ENCODE assay signal across 10 mouse cellular contexts in genomic region chr19:56535765-56536164, GRCm38 (mm10).
"Had no signal": no experiment of that assay in that cellular context is flagged by ENCODE, and none has a peak within 500 bp of the region (broad histone marks: within the 10 kb centered on the region; RNA-seq: fewer than 3 reads in every experiment).

No protein-coding gene starts in this region.

- H3K4me2 ChIP-seq: limb, embryonic 15.5 days; midbrain, embryonic 11.5 days; midbrain, embryonic 15.5 days; neural tube, embryonic 13.5 days had no signal

- H3K27me3 ChIP-seq: limb, embryonic 15.5 days; megakaryocyte, embryonic 14.5 days; midbrain, embryonic 15.5 days; neural tube, embryonic 13.5 days had no signal

- H3K4me3 ChIP-seq: limb, embryonic 15.5 days; megakaryocyte, embryonic 14.5 days; midbrain, embryonic 15.5 days; neural tube, embryonic 13.5 days had no signal

- DNase-seq: kidney, adult 8-10 months; kidney, postnatal 36 days; layer of hippocampus, adult 9-11 months; layer of hippocampus, postnatal 36 days; thymus, postnatal 36 days had no signal

- ATAC-seq: midbrain, embryonic 15.5 days had no signal

- H3K36me3 ChIP-seq: midbrain, embryonic 15.5 days had no signal

- H3K9ac ChIP-seq: limb, embryonic 15.5 days; midbrain, embryonic 15.5 days; neural tube, embryonic 13.5 days had no signal

- H3K9me3 ChIP-seq: limb, embryonic 15.5 days; megakaryocyte, embryonic 14.5 days; midbrain, embryonic 15.5 days; neural tube, embryonic 13.5 days had no signal

- H3K27ac ChIP-seq: limb, embryonic 15.5 days; midbrain, embryonic 15.5 days; neural tube, embryonic 13.5 days had no signal

- H3K4me1 ChIP-seq: limb, embryonic 15.5 days; midbrain, embryonic 15.5 days; neural tube, embryonic 13.5 days had no signal
